Mouse (Mus musculus): ENCODE data around the gene Bche.

- TF ChIP-seq CTCF (IDR thresholded peaks at IDR 0.05; ENCODE audit: extremely low read depth, insufficient read depth, low read length): no peak
- no peak for TF ChIP-seq POLR2A (IDR thresholded peaks at IDR 0.05; ENCODE audit: extremely low read depth, insufficient read depth, low read length)
Measured at GRCm38 (mm10) chr3:73668172-73668571, 40.0 kb downstream of the Bche start.

All from cortical plate, adult 2 months (tissue).